Mouse (Mus musculus) Muller cell, postnatal 12 days (primary cell): Measurements from ENCODE around the gene Rfxank.

Experiments used
- DNase-seq: peaks from one replicate; pipeline ENCODE4 v3.0.0-alpha.2; 2015; ENCODE audit errors: inconsistent ontology term

Gene Rfxank

DNA sequence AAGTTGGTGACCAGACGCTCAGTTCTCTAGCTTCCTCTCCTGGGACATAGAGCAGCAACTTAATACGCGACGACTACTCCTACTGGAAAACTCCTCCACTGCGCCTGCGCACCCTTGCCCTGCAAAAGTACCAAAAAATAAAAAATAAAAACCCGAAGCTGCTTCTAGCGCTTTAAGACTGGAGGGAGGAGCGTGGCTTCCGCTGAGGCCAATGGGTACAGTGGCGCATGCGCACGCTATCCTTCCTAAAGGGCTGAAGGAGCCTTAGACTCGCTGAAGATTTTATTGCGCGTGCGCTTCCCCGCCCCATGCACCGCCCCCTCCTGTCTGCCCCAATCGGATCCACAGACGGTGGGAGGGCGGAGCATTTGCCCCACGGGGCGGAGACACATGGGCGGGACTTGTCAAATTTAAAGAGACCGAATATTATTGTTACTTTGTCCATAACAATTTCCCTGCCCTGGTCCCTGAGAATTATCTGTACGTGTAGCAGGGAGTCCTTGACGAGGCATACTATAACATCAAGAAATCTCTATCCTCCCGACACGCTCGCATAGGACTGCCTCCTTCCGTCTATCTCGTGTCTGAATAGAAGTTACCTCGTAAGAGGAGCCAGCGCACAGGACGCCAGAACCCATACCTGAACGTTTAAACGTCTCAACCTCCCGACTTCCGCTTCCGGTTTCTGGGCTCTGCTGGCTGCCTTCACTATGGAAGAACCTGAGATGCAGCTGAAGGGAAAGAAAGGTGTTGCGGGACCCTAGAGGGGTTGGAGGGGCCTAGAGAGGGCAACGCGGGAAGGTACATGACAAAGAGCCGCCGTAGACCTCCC, at the start of gene Rfxank, which contains the start of the genes Borcs8 and Mef2b:
Gene Rfxank, minus strand, starts transcription at position 129 of the 832 bp plus-strand sequence.
Gene Borcs8, plus strand, starts transcription at position 474 of the 832 bp plus-strand sequence.
Gene Mef2b, plus strand, starts transcription at position 686 of the 832 bp plus-strand sequence.
- DNase-seq = peak; percentile 99

GRCm38 (mm10) chr8:70188707-70189106, 49.8 kb upstream of the Rfxank start:
- no peak for DNase-seq

GRCm38 (mm10) chr8:70183194-70183593, 44.2 kb upstream of the Rfxank start:
- no peak for DNase-seq

DNA sequence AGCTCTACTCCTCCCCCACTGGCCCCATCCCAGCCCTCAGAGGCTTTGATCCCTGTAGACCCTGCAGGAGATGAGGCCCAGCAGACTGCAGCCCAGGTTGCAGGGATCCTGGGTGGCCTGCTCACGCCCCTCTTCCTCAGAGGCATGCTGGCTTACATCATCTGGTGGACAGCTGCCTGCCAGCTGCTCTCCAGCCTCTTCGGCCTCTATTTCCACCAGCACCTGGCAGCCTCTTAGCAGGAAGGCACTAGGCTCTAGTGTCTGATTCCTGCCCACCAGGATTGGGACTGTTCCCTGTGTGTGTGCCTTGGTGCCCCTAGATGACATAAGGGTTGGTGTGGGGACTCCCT, 42.9 kb upstream of the Rfxank start:
- DNase-seq = no peak

DNA sequence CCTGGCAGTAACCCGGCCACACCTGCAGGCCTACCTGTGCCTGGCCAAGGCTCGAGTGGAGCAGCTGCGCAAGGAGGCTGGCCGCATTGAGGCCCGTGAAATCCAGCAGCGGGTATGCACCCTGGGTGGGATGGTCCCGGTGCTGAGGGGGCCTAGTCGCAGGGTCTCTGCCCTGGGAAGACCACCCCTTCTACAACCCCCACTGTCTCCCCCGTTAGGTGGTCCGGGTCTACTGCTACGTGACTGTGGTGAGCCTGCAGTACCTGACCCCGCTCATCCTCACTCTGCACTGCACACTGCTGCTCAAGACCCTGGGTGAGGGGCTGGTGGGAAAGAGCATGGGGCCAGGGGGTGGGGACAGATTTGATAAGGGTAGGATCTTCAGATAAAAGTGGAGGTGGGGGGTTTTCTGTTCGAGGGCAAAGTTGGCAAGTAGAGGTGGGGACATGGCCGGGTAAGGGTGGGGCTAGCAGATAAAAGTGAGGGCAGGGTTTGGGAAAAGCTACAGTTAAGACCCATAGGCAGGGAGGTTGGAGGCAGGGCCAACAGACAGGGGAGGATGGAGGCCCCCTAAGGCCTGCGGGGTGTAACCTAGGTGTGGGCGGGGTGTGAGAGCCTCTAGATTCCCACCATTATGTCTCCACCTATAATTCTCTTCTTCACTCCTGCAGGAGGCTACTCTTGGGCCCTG, 42.4 kb upstream of the Rfxank start:
- DNase-seq = no peak

GRCm38 (mm10) chr8:70179082-70179481, 40.1 kb upstream of the Rfxank start:
- DNase-seq = no peak

DNA sequence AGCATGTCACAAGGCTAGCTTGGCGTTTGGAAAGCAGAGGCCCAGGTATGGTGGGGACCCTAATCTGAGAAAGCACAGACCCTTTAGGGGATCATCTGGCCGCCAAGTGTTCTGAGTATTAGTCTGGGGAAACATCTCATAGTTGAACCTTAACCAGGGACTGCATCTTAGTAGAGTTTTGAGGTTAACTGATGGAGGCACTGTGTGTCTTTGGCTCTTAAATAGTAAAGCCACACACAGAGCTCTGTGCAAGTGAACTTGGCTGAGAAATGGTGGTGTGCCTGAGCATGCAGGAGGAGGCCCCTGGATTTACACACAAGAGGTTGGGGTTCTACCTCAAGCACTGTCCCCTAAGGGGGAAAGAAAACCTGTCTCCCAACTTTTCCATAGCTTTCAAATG, 39.3 kb upstream of the Rfxank start:
- no peak for DNase-seq

- DNase-seq = no peak
These were observed 35.1 kb upstream of the Rfxank start for GRCm38 (mm10) chr8:70174079-70174478.

DNA sequence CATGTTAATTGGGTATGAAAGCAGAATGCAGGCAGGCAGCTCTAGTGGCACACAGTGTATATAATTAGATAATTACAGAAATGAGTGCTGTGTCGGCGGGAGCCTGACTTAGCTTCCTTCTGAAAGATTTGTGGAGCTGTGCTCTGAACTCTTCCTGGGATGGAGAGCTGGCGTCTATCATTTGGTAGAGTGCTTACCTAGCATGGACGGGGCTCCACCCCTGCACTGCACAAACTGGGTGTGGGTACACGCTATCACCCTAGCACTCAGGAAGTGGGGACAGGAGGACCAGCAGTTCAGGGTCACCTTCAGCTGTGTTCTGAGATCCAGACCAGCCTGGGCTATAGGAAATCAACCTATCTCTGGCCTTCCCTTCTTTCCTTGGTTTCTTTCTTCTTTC, 34.4 kb upstream of the Rfxank start:
- DNase-seq = no peak

DNA sequence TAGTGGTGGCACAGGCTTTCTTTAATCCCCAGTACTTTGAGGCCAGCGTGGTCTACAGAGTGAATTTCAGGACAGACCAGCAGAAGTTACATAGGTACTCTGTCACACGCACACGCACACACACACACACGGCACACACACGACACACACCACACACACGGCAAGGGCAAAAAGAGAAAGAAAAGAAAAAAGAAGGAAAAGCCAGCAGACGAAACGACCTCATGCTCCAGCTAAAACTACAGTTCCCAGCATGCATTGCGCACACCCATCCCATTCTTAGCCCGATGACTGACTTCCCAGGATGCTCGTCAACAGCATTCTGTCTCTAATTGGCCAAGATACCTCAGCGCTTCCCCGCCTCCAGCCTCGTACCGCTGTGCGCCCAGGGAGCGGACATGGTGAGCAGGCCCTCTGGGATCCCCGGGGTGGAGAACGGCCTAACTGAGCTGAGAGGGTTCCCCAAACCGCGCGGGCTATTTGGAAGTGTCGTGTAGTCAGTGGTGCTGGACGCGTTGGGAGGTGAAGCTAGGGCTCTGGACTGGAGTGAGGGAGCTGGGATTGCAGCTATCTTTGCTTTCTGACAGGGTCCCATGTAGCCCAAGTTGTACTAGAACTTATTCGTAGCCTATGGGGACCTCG, 33.2 kb upstream of the Rfxank start, which contains the start of gene Tmem161a:
Gene Tmem161a, plus strand, starts transcription at position 314 of the 639 bp plus-strand sequence.
- DNase-seq = peak; percentile 94

DNA sequence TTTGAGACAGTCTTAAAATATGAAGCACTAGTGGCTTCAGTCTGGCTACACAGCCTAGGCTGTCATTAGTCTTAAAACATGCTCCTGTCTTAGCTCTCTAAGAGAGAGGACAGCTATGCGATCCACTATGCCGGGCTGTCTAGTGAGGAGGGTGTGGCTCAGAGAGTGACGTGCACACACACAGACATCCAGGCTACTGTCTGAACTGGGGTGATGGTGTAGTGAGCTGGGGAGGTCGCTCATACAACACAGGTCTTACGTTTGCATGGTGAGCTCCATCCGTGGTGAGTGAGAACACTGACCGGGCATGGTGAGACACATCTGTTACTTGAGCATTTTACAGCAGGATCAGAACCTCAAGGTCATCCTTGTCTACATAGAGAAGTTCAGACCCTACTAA, 32.3 kb upstream of the Rfxank start:
- DNase-seq = no peak

DNA sequence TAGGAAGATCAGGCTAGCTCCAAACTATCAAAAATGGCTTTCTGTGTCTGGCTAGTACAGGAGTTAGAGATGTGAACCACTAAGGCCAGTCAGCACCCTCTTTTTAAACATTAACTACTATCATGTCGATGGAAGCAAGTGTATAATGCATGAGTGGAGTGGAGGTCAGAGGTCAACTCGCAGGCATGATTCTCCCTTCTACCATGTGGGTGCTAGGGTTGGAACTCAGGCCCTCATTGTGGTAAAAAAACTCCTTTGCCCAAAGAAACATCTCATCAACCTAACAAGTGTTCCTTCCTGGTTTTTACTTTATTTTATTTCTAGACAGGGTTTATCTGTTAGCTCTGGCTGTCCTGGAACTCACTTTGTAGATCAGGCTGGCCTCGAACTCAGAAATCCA, 31.8 kb upstream of the Rfxank start:
- DNase-seq = no peak

- no peak for DNase-seq
These were observed 31.2 kb upstream of the Rfxank start for GRCm38 (mm10) chr8:70170116-70170515.

DNA sequence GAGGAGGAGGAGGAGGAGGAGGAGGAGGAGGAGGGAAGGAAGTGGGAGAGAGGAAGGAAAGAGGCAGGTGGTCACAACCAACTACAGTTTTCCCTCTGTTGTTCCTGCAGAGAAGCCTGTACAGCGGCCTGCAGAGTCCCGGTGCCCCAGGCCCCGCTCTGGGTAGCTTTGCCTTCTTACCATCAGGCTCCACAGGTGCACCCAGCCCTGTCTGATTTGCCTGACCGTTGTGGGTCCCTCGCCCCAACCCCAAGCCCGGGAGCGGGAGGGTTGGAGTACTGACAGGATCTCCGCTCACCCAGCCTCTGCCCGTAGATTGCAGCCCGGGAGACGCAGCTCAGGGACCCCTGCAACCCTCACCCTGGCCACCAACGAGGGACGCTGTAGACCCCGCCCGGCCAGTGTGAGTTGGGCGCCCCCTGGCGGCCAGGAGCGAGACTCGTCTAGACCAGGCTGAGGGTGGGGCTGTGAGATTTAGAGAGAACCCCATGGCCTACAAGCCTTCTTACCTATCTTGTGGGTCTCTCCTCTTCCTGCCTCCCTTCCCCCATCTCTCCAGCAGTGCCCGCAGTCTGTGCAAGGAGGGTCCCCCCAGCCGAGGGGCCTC, 27.7 kb upstream of the Rfxank start:
- DNase-seq = peak; percentile 77

GRCm38 (mm10) chr8:70163316-70163715, 24.4 kb upstream of the Rfxank start:
- DNase-seq = no peak

GRCm38 (mm10) chr8:70160015-70160414, 21.1 kb upstream of the Rfxank start:
- no peak for DNase-seq

DNA sequence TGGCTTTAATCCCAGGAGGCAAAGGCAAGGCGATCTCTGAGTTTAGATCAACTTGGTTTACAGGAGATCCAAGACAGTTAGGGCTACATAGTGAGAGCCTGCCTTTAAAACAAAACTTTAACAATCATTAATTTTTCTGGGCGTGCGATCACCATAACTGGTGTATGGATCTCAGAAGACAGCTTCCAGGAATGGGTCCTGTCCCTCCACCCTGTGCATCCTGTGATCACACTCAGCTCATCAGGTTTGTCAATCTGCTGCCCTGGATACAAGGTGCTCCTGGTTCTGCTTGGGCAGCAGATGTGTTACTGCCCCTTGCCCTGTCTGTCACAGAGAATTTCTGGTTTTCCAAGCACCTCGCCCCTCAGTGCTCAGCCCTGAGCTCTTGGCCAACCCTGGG, 20.3 kb upstream of the Rfxank start:
- no peak for DNase-seq

DNA sequence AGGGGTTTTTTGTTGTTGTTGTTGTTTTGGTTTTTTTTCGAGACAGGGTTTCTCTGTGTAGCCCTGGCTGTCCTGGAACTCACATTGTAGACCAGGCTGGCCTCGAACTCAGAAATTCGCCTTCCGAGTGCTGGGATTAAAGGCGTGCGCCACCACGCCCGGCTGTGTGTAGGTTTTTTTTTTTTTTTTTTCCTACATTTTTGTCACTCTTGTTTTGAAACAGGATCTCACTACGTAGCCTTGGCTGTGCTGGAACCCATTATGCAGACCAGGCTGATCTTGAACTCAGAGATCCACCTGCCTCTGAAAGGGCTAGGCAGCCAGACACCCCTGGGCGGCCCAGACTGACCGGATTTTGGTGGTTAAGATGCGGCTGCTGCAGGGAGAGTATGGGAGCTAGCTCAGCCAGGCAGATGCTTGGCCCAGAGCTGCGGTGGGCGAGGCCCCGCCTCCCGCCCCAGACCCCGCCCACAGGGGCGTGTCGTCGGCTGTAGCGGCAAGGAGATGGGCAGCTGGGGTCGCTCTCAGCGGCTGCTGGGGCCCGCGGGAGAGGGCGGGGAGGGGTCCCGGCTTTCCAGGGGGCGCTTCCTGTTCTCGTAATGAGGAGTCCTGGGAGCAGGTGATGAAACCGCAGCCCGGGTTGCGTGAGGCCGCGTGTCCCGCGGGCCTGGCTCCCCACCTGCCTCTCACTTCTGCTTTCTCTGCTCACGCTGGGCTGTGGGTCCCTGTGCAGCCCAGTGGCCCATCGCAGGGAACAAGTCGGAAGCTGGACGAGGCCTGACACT, 19.3 kb upstream of the Rfxank start:
- peak; percentile 89 for DNase-seq

- no peak for DNase-seq
These were observed 18.4 kb upstream of the Rfxank start for GRCm38 (mm10) chr8:70157240-70157800.

- peak; percentile 84 for DNase-seq
These were observed 13.7 kb upstream of the Rfxank start for GRCm38 (mm10) chr8:70152537-70153257.
